Mouse (Mus musculus): ENCODE results near the gene Ankrd50.

- no peak for TF ChIP-seq CTCF (conservative IDR thresholded peaks at IDR 0.05; ENCODE audit: insufficient read depth, insufficient read length, low read depth, low read length)
- no peak for TF ChIP-seq POLR2A (IDR thresholded peaks at IDR 0.05; ENCODE audit: low read depth, low read length)
Measured at GRCm38 (mm10) chr3:38519971-38520370, 35.3 kb upstream of the Ankrd50 start.
